Mouse (Mus musculus) ES-E14 (cell line): Measurements from ENCODE around the gene Kcnj9. TPM values are rescaled to one million over a fixed set of nuclear protein-coding genes. Genes with fewer than 3 reads are reported as not detected.

Experiments
- DNase-seq: peaks from one replicate; pipeline ENCODE4 v3.0.0-alpha.2; 2013; ENCODE audit warnings: low read depth, low spot score
- H3K27ac ChIP-seq: 2 replicates; pipeline ENCODE4 v1.5.1; 2012; ENCODE audit warnings: low read depth, mild to moderate bottlenecking, low read length, moderate library complexity, mixed read lengths; ENCODE audit not compliant: poor library complexity, insufficient read depth, severe bottlenecking
- H3K36me3 ChIP-seq: 2 replicates; pipeline ENCODE4 v1.6.1; 2012; ENCODE audit warnings: mild to moderate bottlenecking, low read length, moderate library complexity, mixed read lengths; ENCODE audit not compliant: control insufficient read depth, poor library complexity, insufficient read depth, severe bottlenecking
- H3K4me1 ChIP-seq, 2 experiments: fragments of 150-350 bp in 1 of 2; sonication (generic) in 1 of 2; 2 replicates each; pipeline ENCODE4 v1.6.1; 2012; ENCODE audit warnings: low read length in 2 of 2, mild to moderate bottlenecking in 1 of 2, mixed read lengths in 1 of 2; ENCODE audit not compliant: control insufficient read depth in 2 of 2, insufficient read depth in 2 of 2, poor library complexity in 1 of 2
- H3K4me3 ChIP-seq, 2 experiments: fragments of 150-350 bp in 1 of 2; sonication (generic) in 1 of 2; 2 replicates each; pipeline ENCODE4 v1.5.1; 2012; ENCODE audit warnings: low read length in 2 of 2, low read depth in 1 of 2, mild to moderate bottlenecking in 1 of 2, mixed read lengths in 1 of 2; ENCODE audit not compliant: insufficient read depth in 1 of 2, poor library complexity in 1 of 2, severe bottlenecking in 1 of 2
- H3K9ac ChIP-seq: 2 replicates; pipeline ENCODE4 v1.6.1; 2012; ENCODE audit warnings: low read depth, mild to moderate bottlenecking, low read length, mixed read lengths; ENCODE audit not compliant: poor library complexity, insufficient read depth, severe bottlenecking
- H3K9me3 ChIP-seq: fragments of 150-350 bp; sonication (generic); 2 replicates; pipeline ENCODE4 v1.6.1; 2012; ENCODE audit warnings: low read depth, mild to moderate bottlenecking, low read length; ENCODE audit not compliant: control insufficient read depth, insufficient read depth
- CHD2 ChIP-seq: IDR thresholded peaks from 2 replicates; pipeline ENCODE4 v1.6.1; 2014; ENCODE audit warnings: mild to moderate bottlenecking, low read depth, low read length, inconsistent platforms
- HCFC1 ChIP-seq: IDR thresholded peaks from 2 replicates; pipeline ENCODE4 v1.6.1; 2012; ENCODE audit warnings: low read length, inconsistent platforms, borderline replicate concordance; ENCODE audit not compliant: insufficient read depth
- MAFK ChIP-seq: IDR thresholded peaks from 2 replicates; pipeline ENCODE4 v1.6.1; 2014; ENCODE audit warnings: mild to moderate bottlenecking, low read depth, low read length, inconsistent platforms; ENCODE audit not compliant: insufficient read depth
- ZC3H11A ChIP-seq: IDR thresholded peaks from 2 replicates; pipeline ENCODE4 v1.6.1; 2012; ENCODE audit warnings: low read depth, mild to moderate bottlenecking, inconsistent platforms, low read length, borderline replicate concordance
- ZNF384 ChIP-seq: IDR thresholded peaks from 2 replicates; pipeline ENCODE4 v1.6.1; 2012; ENCODE audit warnings: low read depth, low read length, inconsistent platforms
- in situ Hi-C, 2 experiments: fragments of 600-800 bp; cut with MboI; formaldehyde crosslinking; loops; one replicate each; pipeline ENCODE4 v1.15.1; 2025; ENCODE audit warnings: low sequenced_read_pairs in 2 of 2, inconsistent platforms in 1 of 2; ENCODE audit not compliant: unreplicated experiment in 2 of 2
- total RNA-seq: library from RNA; depleted of rRNA; stranded (reverse); fragments of 300-350 nt; gene quantifications from 2 replicates; pipeline ENCODE4 v1.2.3, GENCODE M21; 2012

The Kcnj9 gene
- total RNA-seq, 1 experiment, result 1.2 TPM

DNA sequence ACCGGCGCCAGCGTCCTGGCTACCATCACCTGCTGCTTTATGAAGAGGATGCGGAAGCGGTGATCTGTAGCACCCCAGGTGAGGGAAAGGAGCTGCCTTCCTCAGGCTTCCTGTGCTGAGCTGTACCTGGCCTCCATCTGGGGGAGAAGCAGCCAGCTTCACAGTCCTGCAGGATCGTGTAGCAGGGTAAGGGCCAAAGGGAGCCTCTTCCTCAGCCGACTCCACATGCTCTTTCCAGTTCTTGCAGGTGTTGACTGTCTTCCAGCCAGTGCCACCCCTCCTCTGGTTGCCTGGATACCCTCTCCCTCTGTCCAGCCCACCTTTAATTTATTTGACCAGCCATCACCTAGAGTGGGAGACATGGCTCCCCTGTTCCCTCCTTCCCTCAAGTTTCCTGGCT is 9.8 kb downstream of the Kcnj9 start:
- Histone ChIP-seq H3K36me3 (peaks cover 4% of the 10 kb centered on the region; the same call in 1 of the 2 replicates), H3K4me3 (no peak overlapping the region), H3K4me1 (peaks cover 1 to 30% of the 10 kb centered on the region in 2 experiments; a peak in 2 of 4 replicates), H3K9me3 (no peaks in the 10 kb centered on the region), H3K27ac (no peak overlapping the region), H3K9ac (no peak overlapping the region)
- no peak for DNase-seq
- in situ Hi-C loops, result loop anchor here in 1 of 2 experiments (10.0 kb wide), 1 partner anchor 175 kb away; the partner anchor contains the start of gene Dcaf8
- TF ChIP-seq HCFC1 (no peak), ZNF384 (no peak), CHD2 (no peak), MAFK (no peak), ZC3H11A (no peak)

DNA sequence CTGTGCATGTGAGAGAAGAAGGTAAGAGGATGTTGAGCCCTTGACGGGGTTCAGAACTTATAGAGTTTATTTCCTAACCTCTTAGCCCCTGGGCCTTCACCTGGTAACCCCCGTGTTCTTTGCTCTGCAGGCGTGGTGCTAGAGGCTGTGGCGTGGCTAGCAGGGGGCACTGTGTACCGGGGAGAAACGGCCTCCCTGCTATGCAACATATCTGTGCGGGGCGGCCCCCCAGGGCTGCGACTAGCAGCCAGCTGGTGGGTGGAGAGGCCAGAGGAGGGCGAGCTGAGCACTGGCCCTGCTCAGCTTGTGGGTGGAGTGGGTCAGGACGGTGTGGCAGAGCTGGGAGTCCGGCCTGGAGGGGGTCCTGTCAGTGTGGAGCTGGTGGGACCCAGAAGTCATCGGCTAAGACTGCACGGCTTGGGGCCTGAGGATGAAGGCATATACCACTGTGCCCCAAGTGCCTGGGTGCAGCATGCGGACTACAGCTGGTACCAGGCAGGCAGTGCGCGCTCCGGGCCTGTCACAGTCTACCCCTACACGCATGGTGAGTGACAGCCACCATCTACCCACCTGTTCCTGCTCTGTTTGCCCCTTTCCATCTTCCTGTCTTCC is 10.6 kb downstream of the Kcnj9 start:
- H3K27ac ChIP-seq, result no peak overlapping the region
- H3K36me3 ChIP-seq, result peaks cover 4% of the 10 kb centered on the region; the same call in 1 of the 2 replicates
- 0 out of 2 replicates have a peak overlapping the region, but pooled peaks have one; percentile 10 for H3K9ac ChIP-seq
- H3K9me3 ChIP-seq, result no peaks in the 10 kb centered on the region
- DNase-seq, result no peak
- peaks cover 1 to 29% of the 10 kb centered on the region in 2 experiments; a peak in 2 of 4 replicates for H3K4me1 ChIP-seq
- peak overlapping the region; percentile 29 to 30; a peak in 2 of 4 replicates for H3K4me3 ChIP-seq
- in situ Hi-C loops, result loop anchor here in 1 of 2 experiments (10.0 kb wide), 1 partner anchor 174 kb away; the partner anchor contains the start of gene Dcaf8
- no peak for TF ChIP-seq MAFK

- H3K27ac ChIP-seq, result no peak overlapping the region
- peaks cover 4% of the 10 kb centered on the region; the same call in 1 of the 2 replicates for H3K36me3 ChIP-seq
- peaks cover 1 to 28% of the 10 kb centered on the region in 2 experiments; a peak in 2 of 4 replicates for H3K4me1 ChIP-seq
- no peak for DNase-seq
- in situ Hi-C loops, result loop anchor here in 1 of 2 experiments (10.0 kb wide), 1 partner anchor 173 kb away; the partner anchor contains the start of gene Dcaf8
- 0 out of 2 replicates have a peak overlapping the region, but pooled peaks have one; percentile 10 for H3K9ac ChIP-seq
- H3K9me3 ChIP-seq, result no peaks in the 10 kb centered on the region
- peak overlapping the region; percentile 29 to 30; a peak in 2 of 4 replicates for H3K4me3 ChIP-seq
- TF ChIP-seq CHD2 (no peak), MAFK (no peak), HCFC1 (no peak)
Measured at GRCm38 (mm10) chr1:172317946-172318345, 11.2 kb downstream of the Kcnj9 start.

GRCm38 (mm10) chr1:172317431-172317830 is 11.7 kb downstream of the Kcnj9 start:
- Histone ChIP-seq H3K9me3 (no peaks in the 10 kb centered on the region), H3K27ac (no peak overlapping the region), H3K36me3 (peaks cover 4% of the 10 kb centered on the region; the same call in 1 of the 2 replicates), H3K4me1 (peaks cover 1 to 23% of the 10 kb centered on the region in 2 experiments; a peak in 2 of 4 replicates), H3K4me3 (peak overlapping the region; percentile 42 to 45), H3K9ac (peak overlapping the region; percentile 49)
- TF ChIP-seq ZNF384 (no peak), ZC3H11A (no peak), CHD2 (no peak), MAFK (no peak), HCFC1 (no peak)
- in situ Hi-C loops, result loop anchor here in 1 of 2 experiments (10.0 kb wide), 1 partner anchor 173 kb away; the partner anchor contains the start of gene Dcaf8
- DNase-seq, result no peak
